Mouse (Mus musculus) E14TG2a.4 (cell line): Measurements from ENCODE around the gene Ndufs1.

ENCODE experiments used
- CTCF ChIP-seq: conservative IDR thresholded peaks from 2 replicates; pipeline ENCODE4 v1.5.1; 2014; ENCODE audit warnings: low read length
- POU5F1 ChIP-seq: IDR thresholded peaks from 2 replicates; pipeline ENCODE4 v1.6.1; 2014; ENCODE audit warnings: low read length, borderline replicate concordance

DNA sequence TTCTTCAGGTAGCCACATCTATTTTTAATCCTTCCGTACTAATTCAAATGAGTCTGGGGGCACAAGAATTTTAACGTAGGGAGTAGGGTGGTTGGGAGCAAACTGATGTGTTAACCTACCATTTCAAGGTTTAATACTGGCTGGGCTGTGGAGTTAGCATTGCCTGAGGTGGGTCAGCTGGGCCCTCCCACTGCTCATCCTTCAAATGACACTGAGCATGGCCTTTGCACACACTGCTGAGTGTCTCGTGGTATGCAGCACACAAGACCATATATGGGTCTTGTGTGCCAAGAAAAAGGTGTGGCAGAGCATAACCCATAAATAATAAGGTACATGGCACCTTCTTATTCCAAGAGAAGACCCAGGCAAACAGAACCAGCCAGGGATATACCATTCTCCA is 31.0 kb upstream of the Ndufs1 start:
- no peak for TF ChIP-seq CTCF
- TF ChIP-seq POU5F1, result no peak
